Mouse (Mus musculus) lung, embryonic 16.5 days (tissue): Measurements from ENCODE around the gene Prss45. TPM values are rescaled to one million over a fixed set of nuclear protein-coding genes. Genes with fewer than 3 reads are reported as not detected.
"Not testable (repeated sequence)": the region's sequence is repeated elsewhere in the genome, so short reads cannot be mapped to it uniquely, and the experiment has no call there.

ENCODE experiments used
- ATAC-seq: fragments of 200-750 bp; cut with Nextera tagmentation; 2 replicates; pipeline ENCODE4 v1.8.0; 2017; ENCODE audit warnings: low read depth, mild to moderate bottlenecking, moderate library complexity
- H3K27ac ChIP-seq: fragments of 300-500 bp; sonication (generic); 2 replicates; pipeline ENCODE4 v1.5.1; 2014; ENCODE audit warnings: mild to moderate bottlenecking, control low read depth, low read length
- H3K27me3 ChIP-seq: fragments of 300-500 bp; sonication (generic); 2 replicates; pipeline ENCODE4 v1.6.1; 2014; ENCODE audit warnings: low read depth, low read length, mixed read lengths; ENCODE audit not compliant: control insufficient read depth, insufficient read depth
- H3K36me3 ChIP-seq: fragments of 300-500 bp; sonication (generic); 2 replicates; pipeline ENCODE4 v1.6.1; 2014; ENCODE audit warnings: low read length; ENCODE audit not compliant: control insufficient read depth, insufficient read depth
- H3K4me1 ChIP-seq: fragments of 300-500 bp; sonication (generic); replicated peaks from 2 replicates; pipeline ENCODE4 v1.6.1; 2014; ENCODE audit warnings: low read length, mixed read lengths; ENCODE audit not compliant: control insufficient read depth, insufficient read depth
- H3K4me2 ChIP-seq: fragments of 300-500 bp; sonication (generic); 2 replicates; pipeline ENCODE4 v1.6.1; 2014; ENCODE audit warnings: low read depth, low read length, control low read depth
- H3K4me3 ChIP-seq: fragments of 300-500 bp; sonication (generic); 2 replicates; pipeline ENCODE4 v1.5.1; 2014; ENCODE audit warnings: mild to moderate bottlenecking, low read length, control low read depth
- H3K9ac ChIP-seq: fragments of 300-500 bp; sonication (generic); 2 replicates; pipeline ENCODE4 v1.6.1; 2014; ENCODE audit warnings: low read length, control low read depth
- H3K9me3 ChIP-seq: fragments of 300-500 bp; sonication (generic); 2 replicates; pipeline ENCODE4 v1.6.1; 2016; ENCODE audit warnings: low read length; ENCODE audit not compliant: control insufficient read depth
- WGBS: fragments of 180-500 bp; shearing (Covaris S2); extraction: QIAGEN DNeasy Blood & Tissue Kit; methylation state at CpG from one replicate; pipeline ENCODE4 v1.1.7; 2014; 5-methylcytosine and 5-hydroxymethylcytosine counted together
- polyA plus RNA-seq: library from polyadenylated mRNA; unstranded; fragments of >200 nt; fragmentation: Nextera tagmentation; extraction: Ambion mirVana; gene quantifications from 2 replicates; pipeline ENCODE4 v1.2.1, GENCODE M21; 2015

Prss45 gene
- polyA plus RNA-seq, 1 experiment from 2014 or later, result not detected

GRCm38 (mm10) chr9:110820546-110820945 lies 13.8 kb upstream of the Prss45 start:
- not testable (repeated sequence) for H3K4me3 ChIP-seq, ATAC-seq, H3K27me3 ChIP-seq, H3K27ac ChIP-seq, H3K9ac ChIP-seq, H3K4me1 ChIP-seq, H3K9me3 ChIP-seq, H3K4me2 ChIP-seq, H3K36me3 ChIP-seq

- no peak for ATAC-seq
These were observed 13.0 kb upstream of the Prss45 start for GRCm38 (mm10) chr9:110821436-110821835.

GRCm38 (mm10) chr9:110825426-110825825 lies 9.0 kb upstream of the Prss45 start:
- H3K9ac ChIP-seq, result no peak overlapping the region
- no peak overlapping the region for H3K4me2 ChIP-seq
- no peaks in the 10 kb centered on the region for H3K36me3 ChIP-seq
- no peaks in the 10 kb centered on the region for H3K9me3 ChIP-seq
- H3K27me3 ChIP-seq, result no peaks in the 10 kb centered on the region
- ATAC-seq, result no peak
- no peak overlapping the region for H3K4me3 ChIP-seq
- no peaks in the 10 kb centered on the region for H3K4me1 ChIP-seq
- no peak overlapping the region for H3K27ac ChIP-seq
- 73% methylated on average over 4 of the region's 4 CpGs for WGBS

More at GRCm38 (mm10) chr9:110821436-110821835, 13.0 kb upstream of the Prss45 start:
- H3K9me3 ChIP-seq, result no peaks in the 10 kb centered on the region
- WGBS, result 78% methylated on average over 7 of the region's 7 CpGs
- no peaks in the 10 kb centered on the region for H3K36me3 ChIP-seq
- no peaks in the 10 kb centered on the region for H3K4me1 ChIP-seq
- no peaks in the 10 kb centered on the region for H3K27me3 ChIP-seq
- H3K4me2 ChIP-seq, result no peak overlapping the region
- no peak overlapping the region for H3K4me3 ChIP-seq
- H3K27ac ChIP-seq, result no peak overlapping the region
- no peak overlapping the region for H3K9ac ChIP-seq

- H3K9ac ChIP-seq, result no peak overlapping the region
- no peaks in the 10 kb centered on the region for H3K27me3 ChIP-seq
- WGBS, result 63% methylated on average over 7 of the region's 7 CpGs
- H3K4me2 ChIP-seq, result no peak overlapping the region
- H3K36me3 ChIP-seq, result no peaks in the 10 kb centered on the region
- no peak overlapping the region for H3K27ac ChIP-seq
- no peaks in the 10 kb centered on the region for H3K4me1 ChIP-seq
- H3K4me3 ChIP-seq, result no peak overlapping the region
- no peak for ATAC-seq
- no peaks in the 10 kb centered on the region for H3K9me3 ChIP-seq
These were observed 8.6 kb upstream of the Prss45 start for GRCm38 (mm10) chr9:110825832-110826231.

GRCm38 (mm10) chr9:110826390-110826789 lies 8.0 kb upstream of the Prss45 start, which contains the start of gene Prss43:
Gene Prss43 (plus strand): TSS chr9:110826690.
- no peaks in the 10 kb centered on the region for H3K4me1 ChIP-seq
- H3K9me3 ChIP-seq, result no peaks in the 10 kb centered on the region
- no peaks in the 10 kb centered on the region for H3K36me3 ChIP-seq
- WGBS, result 65% methylated on average over 3 of the region's 3 CpGs
- no peaks in the 10 kb centered on the region for H3K27me3 ChIP-seq
- no peak within 1 kb of the TSS for H3K4me2 ChIP-seq
- no peak within 1 kb of the TSS for H3K9ac ChIP-seq
- no peak for ATAC-seq
- no peak within 1 kb of the TSS for H3K4me3 ChIP-seq
- H3K27ac ChIP-seq, result no peak within 1 kb of the TSS

- no peak overlapping the region for H3K4me2 ChIP-seq
- ATAC-seq, result no peak
- H3K4me1 ChIP-seq, result no peaks in the 10 kb centered on the region
- H3K9ac ChIP-seq, result no peak overlapping the region
- no peaks in the 10 kb centered on the region for H3K36me3 ChIP-seq
- 70% methylated on average over 5 of the region's 5 CpGs for WGBS
- no peak overlapping the region for H3K27ac ChIP-seq
- no peaks in the 10 kb centered on the region for H3K27me3 ChIP-seq
- no peak overlapping the region for H3K4me3 ChIP-seq
- no peaks in the 10 kb centered on the region for H3K9me3 ChIP-seq
These were observed 1.4 kb upstream of the Prss45 start for GRCm38 (mm10) chr9:110833021-110833420.

GRCm38 (mm10) chr9:110834961-110835360 lies 573 bp downstream of the Prss45 start:
- Histone ChIP-seq H3K4me2 (peak overlapping the region; percentile 1; the same call in 1 of the 2 replicates), H3K4me1 (no peaks in the 10 kb centered on the region), H3K36me3 (no peaks in the 10 kb centered on the region), H3K27ac (no peak overlapping the region), H3K27me3 (no peaks in the 10 kb centered on the region), H3K4me3 (no peak overlapping the region), H3K9me3 (no peaks in the 10 kb centered on the region), H3K9ac (no peak overlapping the region)
- ATAC-seq, result no peak
- 25% methylated on average over 10 of the region's 10 CpGs for WGBS

- Histone ChIP-seq H3K9me3 (no peaks in the 10 kb centered on the region), H3K4me3 (no peak overlapping the region), H3K27me3 (no peaks in the 10 kb centered on the region), H3K27ac (no peak overlapping the region), H3K36me3 (no peaks in the 10 kb centered on the region), H3K4me1 (no peaks in the 10 kb centered on the region; the same call in 1 of the 2 replicates), H3K4me2 (no peak overlapping the region), H3K9ac (no peak overlapping the region)
- ATAC-seq, result no peak
- WGBS, result 42% methylated on average over 2 of the region's 2 CpGs
These were observed 1.7 kb downstream of the Prss45 start for GRCm38 (mm10) chr9:110836112-110836511.

- Histone ChIP-seq H3K4me2 (no peak overlapping the region), H3K9ac (no peak overlapping the region), H3K27me3 (no peaks in the 10 kb centered on the region), H3K9me3 (no peaks in the 10 kb centered on the region), H3K27ac (no peak overlapping the region), H3K4me1 (no peaks in the 10 kb centered on the region; the same call in 1 of the 2 replicates), H3K4me3 (no peak overlapping the region), H3K36me3 (no peaks in the 10 kb centered on the region)
- 84% methylated on average over 6 of the region's 6 CpGs for WGBS
- ATAC-seq, result no peak
These were observed 6.5 kb downstream of the Prss45 start for GRCm38 (mm10) chr9:110840905-110841304.

- Histone ChIP-seq H3K9me3 (no peaks in the 10 kb centered on the region), H3K4me2 (no peak overlapping the region), H3K4me1 (no peaks in the 10 kb centered on the region; the same call in 1 of the 2 replicates), H3K27me3 (no peaks in the 10 kb centered on the region), H3K4me3 (no peak overlapping the region), H3K27ac (no peak overlapping the region), H3K36me3 (no peaks in the 10 kb centered on the region), H3K9ac (no peak overlapping the region)
- peak; percentile 34; the same call in 1 of the 2 replicates for ATAC-seq
- 61% methylated on average over 2 of the region's 2 CpGs for WGBS
These were observed 7.0 kb downstream of the Prss45 start for GRCm38 (mm10) chr9:110841438-110841837.
